ENCODE assay signal across 12 mouse cellular contexts in the genomic region with DNA sequence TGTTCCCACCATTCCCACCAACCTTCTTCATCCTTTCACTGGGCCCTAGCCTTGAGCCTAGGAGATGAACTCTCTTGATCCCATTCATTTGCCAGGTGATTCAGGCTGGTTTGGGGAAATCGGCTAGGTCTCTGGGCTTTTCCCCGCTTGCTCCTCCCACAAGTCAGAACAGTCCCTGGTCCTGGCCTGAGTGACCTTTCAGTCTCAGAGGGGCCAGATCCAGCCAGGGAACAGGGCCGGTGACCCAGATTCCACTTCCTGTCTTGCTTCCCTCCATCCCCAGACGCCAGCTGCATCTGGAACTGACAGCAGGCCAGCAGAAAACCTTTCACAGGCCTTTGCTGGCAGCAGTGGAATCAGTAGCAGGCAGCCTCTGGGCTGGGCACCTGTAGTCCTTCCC. TPM values are rescaled to one million over a fixed set of nuclear protein-coding genes. Genes with fewer than 3 reads are reported as not detected.
DNase-seq lines count a peak whose midpoint lies in the region; ATAC-seq lines count a peak whose summit lies in the region.
"Had no signal": no experiment of that assay in that cellular context is flagged by ENCODE, and none has a peak within 500 bp of the region (broad histone marks: within the 10 kb centered on the region; RNA-seq: fewer than 3 reads in every experiment).

No protein-coding gene starts in this region.

- no peak for ATAC-seq in kidney, embryonic 15.5 days (replicated peaks; ENCODE audit: low FRiP score)
- ATAC-seq in forebrain, embryonic 14.5 days, result 0 out of 2 replicates have a peak, but pooled peaks have one; percentile 6

- intact Hi-C loops in left cerebral cortex, postnatal 36 days (cut with DNase I), result no loop called here

- WGBS in kidney, embryonic 15.5 days, result 27% methylated on average over 4 of the region's 4 CpGs
- WGBS in forebrain, embryonic 14.5 days, result 51% methylated on average over 4 of the region's 4 CpGs

- no peak overlapping the region for H3K9ac ChIP-seq in kidney, embryonic 15.5 days
- H3K9ac ChIP-seq in forebrain, embryonic 14.5 days (ENCODE audit: low read length), result no peak overlapping the region
- H3K9ac ChIP-seq: hindbrain, embryonic 15.5 days; limb, embryonic 15.5 days; midbrain, embryonic 12.5 days had no signal

- no peak overlapping the region for H3K27ac ChIP-seq in kidney, embryonic 15.5 days
- H3K27ac ChIP-seq in forebrain, embryonic 14.5 days (ENCODE audit: low read depth, low read length), result peak overlapping the region; percentile 39; the same call in 1 of the 2 replicates
- H3K27ac ChIP-seq: limb, embryonic 15.5 days; midbrain, embryonic 12.5 days had no signal

- peak; percentile 25 for DNase-seq in kidney, adult 11 months
- DNase-seq in MN1 (ENCODE audit: low spot score), result peak; percentile 51
- no peak for DNase-seq in forebrain, embryonic 14.5 days (ENCODE audit: low spot score)
- peak; percentile 24 for DNase-seq in heart, postnatal 4 days
- no peak for DNase-seq in left cerebral cortex, postnatal 36 days (ENCODE audit: low spot score in 2 of 2)
- DNase-seq in cerebellum, postnatal 4 days (ENCODE audit: low spot score in 2 of 2), result no peak
- no peak for DNase-seq in B cell, adult 2 months
- DNase-seq: thymus, postnatal 4 days had no signal

- no peaks in the 10 kb centered on the region for H3K36me3 ChIP-seq in kidney, embryonic 15.5 days
- no peaks in the 10 kb centered on the region for H3K36me3 ChIP-seq in forebrain, embryonic 14.5 days (ENCODE audit: control insufficient read depth, insufficient read depth, low read length)
- H3K36me3 ChIP-seq: hindbrain, embryonic 15.5 days; limb, embryonic 15.5 days; midbrain, embryonic 12.5 days had no signal

- H3K27me3 ChIP-seq in kidney, embryonic 15.5 days, result no peaks in the 10 kb centered on the region
- no peaks in the 10 kb centered on the region for H3K27me3 ChIP-seq in forebrain, embryonic 14.5 days (replicated peaks; ENCODE audit: control insufficient read depth, insufficient read depth, low read length)
- H3K27me3 ChIP-seq: hindbrain, embryonic 15.5 days; limb, embryonic 15.5 days; midbrain, embryonic 12.5 days had no signal

- peaks cover 16% of the 10 kb centered on the region for H3K4me1 ChIP-seq in kidney, embryonic 15.5 days
- peaks cover 6% of the 10 kb centered on the region; the same call in 1 of the 2 replicates for H3K4me1 ChIP-seq in forebrain, embryonic 14.5 days (ENCODE audit: control insufficient read depth, insufficient read depth, low read length)
- H3K4me1 ChIP-seq: midbrain, embryonic 12.5 days had no signal

- no peaks in the 10 kb centered on the region for H3K9me3 ChIP-seq in kidney, embryonic 15.5 days (replicated peaks)
- no peaks in the 10 kb centered on the region for H3K9me3 ChIP-seq in forebrain, embryonic 14.5 days (replicated peaks; ENCODE audit: control insufficient read depth, low read length)
- H3K9me3 ChIP-seq: hindbrain, embryonic 15.5 days; limb, embryonic 15.5 days; midbrain, embryonic 12.5 days had no signal

- H3K4me2 ChIP-seq in kidney, embryonic 15.5 days, result no peak overlapping the region
- no peak overlapping the region for H3K4me2 ChIP-seq in forebrain, embryonic 14.5 days (ENCODE audit: low read length)
- H3K4me2 ChIP-seq: hindbrain, embryonic 15.5 days; limb, embryonic 15.5 days; midbrain, embryonic 12.5 days had no signal

- no peak overlapping the region for H3K4me3 ChIP-seq in kidney, embryonic 15.5 days (replicated peaks)
- no peak overlapping the region for H3K4me3 ChIP-seq in forebrain, embryonic 14.5 days (ENCODE audit: low read depth, low read length)
- H3K4me3 ChIP-seq: hindbrain, embryonic 15.5 days; limb, embryonic 15.5 days; midbrain, embryonic 12.5 days had no signal

RNA-seq across cellular contexts. Expression of gene Accsl, which starts 37.4 kb away (rescaled TPM):
- polyA plus RNA-seq in kidney, embryonic 15.5 days (2015; fragmentation: Nextera tagmentation; extraction: Ambion mirVana), result not detected in 2 replicates
- polyA plus RNA-seq in forebrain, embryonic 14.5 days (2014; fragmentation: Nextera tagmentation; extraction: Ambion mirVana), result 0.71 and 1.2 TPM in 2 replicates
- not detected for total RNA-seq in heart, postnatal 4 days (2021)
- total RNA-seq in left cerebral cortex, postnatal 36 days (2021), result 1 to 10 TPM in 1 of 2 experiments, under 1 TPM in 1; 0.79 to 1.7 TPM
- polyA plus RNA-seq: limb, embryonic 15.5 days had no signal

RNA-seq across cellular contexts. Expression of gene Gm13889, which starts 50.7 kb away (rescaled TPM):
- polyA plus RNA-seq in kidney, embryonic 15.5 days (2015; fragmentation: Nextera tagmentation; extraction: Ambion mirVana), result 9.2 and 11.1 TPM in 2 replicates
- polyA plus RNA-seq in forebrain, embryonic 14.5 days (2014; fragmentation: Nextera tagmentation; extraction: Ambion mirVana), result 23.9 and 28.6 TPM in 2 replicates
- total RNA-seq in heart, postnatal 4 days (2021), result 10 to 100 TPM; 24.2 to 26.7 TPM
- 10 to 100 TPM; 45.1 to 54.3 TPM for total RNA-seq in left cerebral cortex, postnatal 36 days (2021)

RNA-seq across cellular contexts. Expression of gene Accs, which starts 56.6 kb away (rescaled TPM):
- polyA plus RNA-seq in kidney, embryonic 15.5 days (2015; fragmentation: Nextera tagmentation; extraction: Ambion mirVana), result 8.7 and 10.6 TPM in 2 replicates
- polyA plus RNA-seq in forebrain, embryonic 14.5 days (2014; fragmentation: Nextera tagmentation; extraction: Ambion mirVana), result 5.0 and 8.0 TPM in 2 replicates
- 10 to 100 TPM; 10.2 to 10.6 TPM for total RNA-seq in heart, postnatal 4 days (2021)
- total RNA-seq in left cerebral cortex, postnatal 36 days (2021), result 1 to 10 TPM; 2.5 to 4.0 TPM

Comparison
In these comparisons a context has a peak if more than half of its experiments do, and no peak if none do; other contexts are left out.
1. DNase-seq: peak in kidney, adult 11 months (single experiment), MN1 (single experiment) and heart, postnatal 4 days (single experiment); none in forebrain, embryonic 14.5 days (single experiment), left cerebral cortex, postnatal 36 days (0 of 2), cerebellum, postnatal 4 days (0 of 2) and B cell, adult 2 months (0 of 2).